Mouse (Mus musculus) heart, embryonic 16.5 days (tissue): ENCODE measurements around the gene Synj2. TPM values are rescaled to one million over a fixed set of nuclear protein-coding genes. Genes with fewer than 3 reads are reported as not detected.

Experiments used
- ATAC-seq: fragments of 200-750 bp; cut with Nextera tagmentation; replicated peaks from 2 replicates; pipeline ENCODE4 v1.8.0; 2017; ENCODE audit warnings: moderate number of reproducible peaks; ENCODE audit not compliant: insufficient read depth, low FRiP score; ENCODE audit errors: extremely low read depth
- H3K27ac ChIP-seq: fragments of 300-500 bp; sonication (generic); 2 replicates; pipeline ENCODE4 v1.5.1; 2014; ENCODE audit warnings: mild to moderate bottlenecking, low read length, control low read depth, moderate library complexity
- H3K27me3 ChIP-seq: fragments of 300-500 bp; sonication (generic); 2 replicates; pipeline ENCODE4 v1.6.1; 2014; ENCODE audit warnings: low read length, mixed read lengths; ENCODE audit not compliant: control insufficient read depth, insufficient read depth
- H3K36me3 ChIP-seq: fragments of 300-500 bp; sonication (generic); 2 replicates; pipeline ENCODE4 v1.6.1; 2014; ENCODE audit not compliant: control insufficient read depth, insufficient read depth
- H3K4me1 ChIP-seq: fragments of 300-500 bp; sonication (generic); 2 replicates; pipeline ENCODE4 v1.6.1; 2014; ENCODE audit warnings: low read length, mixed read lengths; ENCODE audit not compliant: control insufficient read depth, insufficient read depth
- H3K4me2 ChIP-seq: fragments of 300-500 bp; sonication (generic); 2 replicates; pipeline ENCODE4 v1.6.1; 2014; ENCODE audit warnings: low read depth, mild to moderate bottlenecking, control low read depth, low read length
- H3K4me3 ChIP-seq: fragments of 300-500 bp; sonication (generic); 2 replicates; pipeline ENCODE4 v1.5.1; 2014; ENCODE audit warnings: mild to moderate bottlenecking, control low read depth, low read length
- H3K9ac ChIP-seq: fragments of 300-500 bp; sonication (generic); 2 replicates; pipeline ENCODE4 v1.6.1; 2014; ENCODE audit warnings: low read length, control low read depth
- H3K9me3 ChIP-seq: fragments of 300-500 bp; sonication (generic); replicated peaks from 2 replicates; pipeline ENCODE4 v1.6.1; 2016; ENCODE audit warnings: low read length; ENCODE audit not compliant: control insufficient read depth
- WGBS: fragments of 180-500 bp; shearing (Covaris S2); extraction: QIAGEN DNeasy Blood & Tissue Kit; methylation state at CpG from one replicate; pipeline ENCODE4 v1.1.7; 2014; 5-methylcytosine and 5-hydroxymethylcytosine counted together
- polyA plus RNA-seq: library from polyadenylated mRNA; unstranded; fragments of >200 nt; fragmentation: Nextera tagmentation; extraction: Ambion mirVana; gene quantifications from 2 replicates; pipeline ENCODE4 v1.2.1, GENCODE M21; 2015

Gene Synj2
- 4.2 and 5.3 TPM in 2 replicates for polyA plus RNA-seq

GRCm38 (mm10) chr17:5941230-5942043, at the start of gene Synj2:
TSS of gene Synj2 (plus strand) at chr17:5941280.
- Histone ChIP-seq H3K9me3 (no peaks in the 10 kb centered on the region), H3K4me3 (peak within 1 kb of the TSS; percentile 90), H3K4me2 (peak within 1 kb of the TSS; percentile 88), H3K9ac (peak within 1 kb of the TSS; percentile 94), H3K4me1 (peaks cover 3% of the 10 kb centered on the region), H3K36me3 (no peaks in the 10 kb centered on the region), H3K27ac (peak within 1 kb of the TSS; percentile 87), H3K27me3 (no peaks in the 10 kb centered on the region)
- ATAC-seq = peak; percentile 78
- WGBS = 2% methylated on average over 44 of the region's 52 CpGs

GRCm38 (mm10) chr17:5891933-5892683, 49.0 kb upstream of the Synj2 start:
- H3K4me2 ChIP-seq = no peak overlapping the region
- H3K4me3 ChIP-seq = no peak overlapping the region
- peaks cover 6% of the 10 kb centered on the region for H3K4me1 ChIP-seq
- H3K27ac ChIP-seq = no peak overlapping the region
- ATAC-seq = no peak
- H3K9me3 ChIP-seq = no peaks in the 10 kb centered on the region
- no peaks in the 10 kb centered on the region for H3K27me3 ChIP-seq
- peaks cover 7% of the 10 kb centered on the region for H3K36me3 ChIP-seq
- H3K9ac ChIP-seq = no peak overlapping the region
- WGBS = 84% methylated on average over 9 of the region's 9 CpGs

- no peaks in the 10 kb centered on the region for H3K27me3 ChIP-seq
- no peaks in the 10 kb centered on the region for H3K9me3 ChIP-seq
- H3K36me3 ChIP-seq = peaks cover 7% of the 10 kb centered on the region
- no peak overlapping the region for H3K4me2 ChIP-seq
- 34% methylated on average over 7 of the region's 7 CpGs for WGBS
- peaks cover 3% of the 10 kb centered on the region; the same call in 1 of the 2 replicates for H3K4me1 ChIP-seq
- ATAC-seq = 0 out of 2 replicates have a peak, but pooled peaks have one; percentile 33
- peak overlapping the region; percentile 24; the same call in 1 of the 2 replicates for H3K27ac ChIP-seq
- no peak overlapping the region for H3K9ac ChIP-seq
- H3K4me3 ChIP-seq = no peak overlapping the region
Measured at GRCm38 (mm10) chr17:5893092-5893491, 48.0 kb upstream of the Synj2 start.

DNA sequence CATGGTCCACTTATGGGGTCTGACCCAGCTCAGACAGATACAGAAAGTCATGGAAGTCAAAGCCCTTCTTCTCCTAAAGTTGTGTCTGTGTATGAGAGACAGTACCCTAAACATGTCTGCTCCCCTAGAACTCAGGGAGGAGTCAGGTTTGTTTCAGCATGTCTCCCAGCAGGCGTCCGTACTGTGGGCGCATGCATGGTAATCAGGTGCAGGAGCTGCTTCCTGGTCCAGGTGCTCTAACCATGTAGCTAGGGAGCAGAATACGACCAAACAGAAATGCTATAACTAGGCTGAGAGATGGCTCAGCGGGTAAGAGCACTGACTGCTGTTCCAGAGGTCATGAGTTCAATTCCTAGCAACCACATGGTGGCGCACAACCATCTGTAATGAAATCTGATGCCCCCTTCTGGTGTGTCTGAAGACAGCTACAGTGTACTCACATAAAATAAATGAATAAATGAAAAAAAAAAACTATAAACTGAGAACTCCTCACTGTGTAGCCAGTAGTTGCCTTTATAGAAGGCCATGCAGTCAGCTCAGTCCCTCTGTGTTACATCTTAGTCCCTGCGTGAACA, 47.4 kb upstream of the Synj2 start:
- H3K4me1 ChIP-seq = peaks cover 3% of the 10 kb centered on the region; the same call in 1 of the 2 replicates
- no peak for ATAC-seq
- no peak overlapping the region for H3K4me2 ChIP-seq
- no peaks in the 10 kb centered on the region for H3K27me3 ChIP-seq
- peaks cover 7% of the 10 kb centered on the region for H3K36me3 ChIP-seq
- no peaks in the 10 kb centered on the region for H3K9me3 ChIP-seq
- WGBS = 81% methylated on average over 7 of the region's 7 CpGs
- H3K27ac ChIP-seq = peak overlapping the region; percentile 24
- H3K4me3 ChIP-seq = no peak overlapping the region
- H3K9ac ChIP-seq = no peak overlapping the region

DNA sequence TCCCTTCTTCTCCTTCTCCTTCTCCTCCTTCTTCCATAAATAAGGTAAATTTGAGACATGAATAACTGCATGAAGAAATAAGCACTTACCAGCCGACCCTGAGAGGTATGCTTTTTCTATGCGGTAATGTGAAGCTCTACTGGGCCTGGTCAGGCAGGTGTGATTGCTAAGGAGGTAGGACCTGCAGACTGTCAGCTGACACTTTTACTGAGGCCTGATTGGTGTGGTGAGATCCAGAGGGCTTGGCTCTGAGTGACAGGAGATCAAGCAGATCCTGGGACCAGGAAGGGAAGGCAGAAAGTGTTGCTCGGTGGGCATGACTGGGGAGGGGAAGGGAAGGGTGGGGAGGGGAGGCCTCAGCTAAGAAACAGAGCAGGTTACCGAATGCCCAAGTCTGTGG, 45.0 kb upstream of the Synj2 start:
- H3K9ac ChIP-seq = no peak overlapping the region
- 47% methylated on average over 4 of the region's 4 CpGs for WGBS
- no peak for ATAC-seq
- H3K4me1 ChIP-seq = peaks cover 3% of the 10 kb centered on the region; the same call in 1 of the 2 replicates
- no peaks in the 10 kb centered on the region for H3K27me3 ChIP-seq
- no peak overlapping the region for H3K27ac ChIP-seq
- no peaks in the 10 kb centered on the region for H3K9me3 ChIP-seq
- H3K4me3 ChIP-seq = no peak overlapping the region
- H3K36me3 ChIP-seq = peaks cover 5% of the 10 kb centered on the region; the same call in 1 of the 2 replicates
- H3K4me2 ChIP-seq = no peak overlapping the region

- no peaks in the 10 kb centered on the region for H3K9me3 ChIP-seq
- H3K4me3 ChIP-seq = no peak overlapping the region
- H3K9ac ChIP-seq = no peak overlapping the region
- WGBS = 58% methylated on average over 7 of the region's 7 CpGs
- H3K27ac ChIP-seq = no peak overlapping the region
- H3K4me2 ChIP-seq = no peak overlapping the region
- peaks cover 3% of the 10 kb centered on the region; the same call in 1 of the 2 replicates for H3K36me3 ChIP-seq
- no peak for ATAC-seq
- peaks cover 3% of the 10 kb centered on the region; the same call in 1 of the 2 replicates for H3K4me1 ChIP-seq
- H3K27me3 ChIP-seq = no peaks in the 10 kb centered on the region
Measured at GRCm38 (mm10) chr17:5896607-5897006, 44.5 kb upstream of the Synj2 start.

DNA sequence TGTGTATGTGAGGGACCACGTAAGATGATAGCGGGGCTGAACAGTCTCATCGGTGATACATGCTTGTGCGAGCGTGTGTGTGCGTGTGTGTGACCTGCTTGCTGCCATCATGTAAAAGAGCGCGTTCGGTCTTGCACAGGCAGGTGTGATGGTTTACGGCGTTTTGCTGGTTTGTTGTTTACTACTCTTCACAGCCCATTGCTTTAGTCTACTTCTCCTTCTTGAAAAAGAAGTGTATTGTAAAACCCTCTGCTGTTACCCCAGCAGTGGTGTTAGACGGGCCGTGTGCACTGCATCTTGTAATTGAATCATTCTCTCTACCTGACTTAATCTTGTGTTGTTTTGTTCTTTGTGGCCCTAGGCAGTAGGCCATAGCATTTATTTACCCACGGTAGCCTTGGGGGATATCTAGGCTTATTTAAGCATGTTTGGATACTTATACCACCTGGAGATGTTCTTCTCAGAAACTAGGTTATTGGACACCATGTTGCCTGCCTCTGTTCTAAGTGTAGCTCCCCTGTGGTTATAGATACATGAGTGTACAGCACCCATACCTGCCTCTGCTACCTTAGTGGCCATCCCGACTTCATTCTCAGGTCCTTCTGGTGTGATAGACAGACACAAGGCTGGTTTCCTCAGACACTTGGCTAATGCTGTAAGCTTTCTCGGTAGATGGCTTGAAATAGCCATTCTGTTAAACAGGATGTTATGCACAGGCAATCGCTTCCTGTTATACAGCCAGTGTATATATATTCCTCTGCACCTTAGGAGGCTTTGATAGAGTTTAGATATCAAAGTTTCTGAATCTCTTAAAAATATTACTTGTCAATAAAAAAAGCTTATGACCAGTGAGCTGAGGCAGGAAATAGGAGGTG, 43.5 kb upstream of the Synj2 start:
- Histone ChIP-seq H3K4me2 (no peak overlapping the region), H3K27ac (no peak overlapping the region), H3K9ac (no peak overlapping the region), H3K27me3 (no peaks in the 10 kb centered on the region), H3K9me3 (no peaks in the 10 kb centered on the region), H3K36me3 (peaks cover 6% of the 10 kb centered on the region; the same call in 1 of the 2 replicates), H3K4me3 (no peak overlapping the region), H3K4me1 (peaks cover under 1% of the 10 kb centered on the region; the same call in 1 of the 2 replicates)
- WGBS = 91% methylated on average over 17 of the region's 17 CpGs
- no peak for ATAC-seq

GRCm38 (mm10) chr17:5899251-5899650, 41.8 kb upstream of the Synj2 start:
- peaks cover 6% of the 10 kb centered on the region; the same call in 1 of the 2 replicates for H3K36me3 ChIP-seq
- H3K27me3 ChIP-seq = no peaks in the 10 kb centered on the region
- H3K9ac ChIP-seq = no peak overlapping the region
- no peak for ATAC-seq
- 86% methylated on average over 6 of the region's 6 CpGs for WGBS
- no peak overlapping the region for H3K4me3 ChIP-seq
- H3K4me2 ChIP-seq = no peak overlapping the region
- no peaks in the 10 kb centered on the region for H3K4me1 ChIP-seq
- H3K27ac ChIP-seq = no peak overlapping the region
- H3K9me3 ChIP-seq = no peaks in the 10 kb centered on the region
